Mouse (Mus musculus): ENCODE data around the gene Il4i1. TPM values are rescaled to one million over a fixed set of nuclear protein-coding genes. Genes with fewer than 3 reads are reported as not detected.
"Not testable (repeated sequence)": the region's sequence is repeated elsewhere in the genome, so short reads cannot be mapped to it uniquely, and the experiment has no call there.

The Il4i1 gene
- polyA plus RNA-seq, 1 experiment from 2014 or later, result 0.51 TPM

DNA sequence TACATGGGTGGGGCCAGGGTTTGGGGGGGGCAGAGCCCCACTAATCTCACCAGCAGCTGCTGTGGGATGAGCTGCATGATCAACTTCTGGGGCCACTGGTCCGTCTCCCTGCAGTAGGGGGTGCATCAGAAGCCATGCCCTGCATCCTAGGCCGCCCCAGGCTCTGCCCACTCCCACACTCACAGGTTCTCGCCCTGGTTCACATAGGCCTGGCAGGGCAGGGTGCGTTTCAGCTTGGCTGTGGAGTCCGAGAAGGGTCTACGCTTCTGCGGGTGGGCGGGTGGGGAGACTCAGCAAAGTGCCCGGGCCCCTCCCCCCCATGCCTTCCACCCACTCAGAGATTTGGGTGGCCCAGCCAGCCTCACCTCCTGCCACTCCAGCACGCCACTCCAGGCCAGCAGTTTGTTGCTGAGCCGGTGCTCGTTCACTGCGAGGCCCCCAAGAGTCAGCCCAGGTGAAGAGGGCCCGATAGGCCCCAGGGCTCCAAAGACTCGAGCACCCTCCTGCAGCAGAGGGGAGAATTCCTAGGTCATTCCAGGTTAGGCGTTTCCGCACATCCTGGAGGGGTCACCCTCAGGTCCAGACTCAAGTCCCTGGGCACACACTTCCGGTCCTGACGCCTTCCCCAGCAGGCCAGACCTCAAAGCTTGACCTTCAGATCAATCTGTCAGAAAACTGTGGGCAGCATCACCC is 51.0 kb downstream of the Il4i1 start:
- WGBS, result 61% methylated on average over 19 of the region's 19 CpGs
- H3K4me1 ChIP-seq, result peaks cover 60% of the 10 kb centered on the region

DNA sequence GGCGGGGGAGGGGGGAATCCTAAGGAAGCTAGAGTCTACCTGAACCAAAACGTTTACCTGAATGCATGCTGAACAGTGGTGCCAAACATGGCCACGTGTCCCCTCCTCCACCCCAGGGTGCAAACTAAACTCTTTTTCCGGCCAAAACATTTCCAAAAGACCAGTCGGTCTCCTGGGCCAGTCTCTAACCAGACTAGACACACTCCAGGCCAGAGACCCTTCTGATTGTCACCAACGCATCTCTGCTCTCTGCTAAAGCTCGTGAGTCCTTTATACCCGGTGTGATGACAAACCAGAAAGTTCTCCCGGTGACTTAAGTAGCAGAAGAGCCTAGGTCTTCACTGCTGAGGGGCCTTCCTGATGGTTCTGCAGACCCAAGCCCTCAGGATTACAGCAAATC is 51.6 kb downstream of the Il4i1 start:
- Histone ChIP-seq H3K4me1 (peaks cover 66% of the 10 kb centered on the region), H3K36me3 (peaks cover 28% of the 10 kb centered on the region), H3K27me3 (replicated peaks) (no peaks in the 10 kb centered on the region), H3K9ac (peak overlapping the region; percentile 98), H3K27ac (replicated peaks) (peak overlapping the region; percentile 99; the same call in 1 of the 2 replicates), H3K4me3 (peak overlapping the region; percentile 81), H3K9me3 (no peaks in the 10 kb centered on the region), H3K4me2 (peak overlapping the region; percentile 92)
- WGBS, result 45% methylated on average over 9 of the region's 9 CpGs
- ATAC-seq (ENCODE audit: extremely low read depth, insufficient number of reproducible peaks, low FRiP score, low TSS enrichment), result no peak

More for the DNA sequence above, 51.0 kb downstream of the Il4i1 start:
- peak overlapping the region; percentile 98 for H3K9ac ChIP-seq
- H3K9me3 ChIP-seq, result no peaks in the 10 kb centered on the region
- H3K27ac ChIP-seq (replicated peaks), result peak overlapping the region; percentile 77
- ATAC-seq (ENCODE audit: extremely low read depth, insufficient number of reproducible peaks, low FRiP score, low TSS enrichment), result no peak
- H3K36me3 ChIP-seq, result peaks cover 35% of the 10 kb centered on the region
- H3K4me2 ChIP-seq, result peak overlapping the region; percentile 92
- H3K27me3 ChIP-seq (replicated peaks), result no peaks in the 10 kb centered on the region
- H3K4me3 ChIP-seq, result peak overlapping the region; percentile 81

DNA sequence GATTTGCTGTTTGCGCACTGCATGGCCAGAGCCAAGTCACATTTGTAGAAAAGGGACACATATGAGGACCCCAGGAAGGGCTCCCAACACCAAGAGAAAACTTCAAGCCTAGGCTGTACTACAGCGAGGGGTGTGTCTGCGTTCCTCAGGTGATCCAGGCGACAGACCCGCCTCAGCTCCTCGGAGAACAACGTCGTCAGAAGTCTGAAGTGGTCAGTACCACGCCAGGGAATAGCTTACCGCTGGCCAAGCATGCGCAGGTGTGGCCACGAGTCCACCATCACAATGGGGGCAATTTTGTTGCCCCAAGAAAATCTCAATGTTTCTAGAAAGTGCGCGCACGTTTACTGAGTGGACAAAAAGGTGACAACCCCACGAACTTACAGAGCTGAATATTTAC is 52.3 kb downstream of the Il4i1 start:
- Histone ChIP-seq H3K27me3 (replicated peaks) (no peaks in the 10 kb centered on the region), H3K36me3 (peaks cover 22% of the 10 kb centered on the region), H3K27ac (replicated peaks) (peak overlapping the region; percentile 99), H3K4me1 (peaks cover 73% of the 10 kb centered on the region), H3K9me3 (no peaks in the 10 kb centered on the region), H3K9ac (peak overlapping the region; percentile 98), H3K4me3 (peak overlapping the region; percentile 81), H3K4me2 (peak overlapping the region; percentile 92)
- no peak for ATAC-seq (ENCODE audit: extremely low read depth, insufficient number of reproducible peaks, low FRiP score, low TSS enrichment)
- 6% methylated on average over 16 of the region's 16 CpGs for WGBS

DNA sequence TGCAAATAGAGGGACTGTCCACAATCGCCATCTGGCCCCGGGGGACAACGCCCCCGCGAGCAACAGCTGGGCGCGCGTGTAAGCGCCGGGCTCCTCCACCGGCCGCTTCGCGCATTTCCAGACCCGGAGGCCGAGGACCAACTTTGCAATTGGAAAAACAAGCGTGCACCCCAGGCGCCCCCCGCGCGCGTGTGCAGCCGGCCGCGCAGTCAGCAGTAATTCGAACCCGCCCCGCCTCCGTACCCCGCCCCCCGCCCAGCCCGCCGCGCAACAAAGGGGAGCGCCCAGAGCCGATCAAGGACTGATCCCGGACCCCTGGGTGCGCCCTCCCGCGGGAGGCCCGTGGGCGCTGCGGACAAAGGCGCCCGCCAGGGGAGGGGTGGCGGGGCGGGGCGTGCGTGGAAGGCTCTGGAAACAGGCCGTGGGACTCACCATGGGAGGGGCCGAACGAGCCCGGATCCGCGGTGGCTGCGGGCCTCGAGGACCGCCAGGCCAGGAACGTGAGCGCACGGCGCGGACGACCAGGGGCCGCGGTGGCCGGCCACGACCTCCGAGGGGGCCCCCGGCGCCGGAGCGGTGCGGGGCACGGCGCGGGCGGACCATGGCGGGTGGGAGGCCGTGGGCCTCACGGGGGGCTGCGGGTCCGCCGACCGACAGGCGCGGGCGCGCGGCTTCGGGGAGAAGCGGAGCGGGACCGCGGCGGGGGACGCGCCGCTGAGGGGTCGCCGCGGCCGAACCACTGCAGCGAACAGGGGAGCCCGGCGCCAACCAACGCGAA is 52.9 kb downstream of the Il4i1 start:
- under 1% methylated on average over 85 of the region's 108 CpGs for WGBS
- H3K9me3 ChIP-seq, result no peaks in the 10 kb centered on the region
- H3K4me3 ChIP-seq, result peak overlapping the region; percentile 81
- no peaks in the 10 kb centered on the region for H3K27me3 ChIP-seq (replicated peaks)
- H3K9ac ChIP-seq, result peak overlapping the region; percentile 98
- H3K27ac ChIP-seq (replicated peaks), result peak overlapping the region; percentile 99
- peaks cover 15% of the 10 kb centered on the region for H3K36me3 ChIP-seq
- ATAC-seq (ENCODE audit: extremely low read depth, insufficient number of reproducible peaks, low FRiP score, low TSS enrichment), result peak; percentile 48
- peaks cover 73% of the 10 kb centered on the region for H3K4me1 ChIP-seq
- H3K4me2 ChIP-seq, result peak overlapping the region; percentile 92

DNA sequence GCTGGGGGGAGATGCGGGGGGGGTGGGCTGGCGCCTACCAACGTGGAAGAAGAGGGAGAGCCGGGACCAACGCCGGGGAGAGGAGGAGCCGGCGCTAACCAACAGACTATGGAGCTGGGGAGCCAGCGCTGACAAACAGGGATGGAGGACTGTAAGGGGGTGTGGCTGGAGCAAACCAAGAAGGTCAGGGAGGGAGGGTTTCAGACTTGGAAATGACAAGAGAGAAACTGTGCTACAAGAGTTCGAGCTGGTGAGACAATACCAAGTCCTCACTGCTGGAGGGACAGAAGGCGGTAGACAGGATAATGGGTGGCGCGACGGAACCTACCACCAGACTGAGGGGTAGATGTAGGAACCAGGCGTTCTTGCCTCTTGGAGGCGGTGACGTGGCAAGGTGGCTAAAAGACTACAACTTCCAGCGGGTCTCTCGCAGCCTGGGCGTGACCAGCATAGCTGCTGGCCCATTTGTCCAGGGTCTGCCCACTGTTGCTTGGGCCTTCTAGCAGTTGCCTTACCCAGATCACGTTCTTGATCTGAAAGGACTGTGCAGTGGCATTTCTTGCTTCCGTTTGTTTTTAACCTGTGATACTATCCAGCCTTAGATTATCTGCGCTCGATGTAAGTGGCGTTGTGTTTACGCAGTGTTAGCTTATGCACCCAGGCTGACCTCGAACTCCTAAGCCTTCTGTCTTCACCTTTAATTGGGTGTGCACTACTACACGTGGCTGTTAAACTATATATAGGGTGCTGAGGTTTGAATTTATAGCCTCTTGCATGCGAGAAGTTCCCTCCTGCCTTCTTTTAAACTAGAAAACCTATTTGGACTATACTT is 53.7 kb downstream of the Il4i1 start, which contains the start of gene Ptov1:
Ptov1 (minus strand) TSS at position 92 of the 832 bp plus-strand sequence.
- 5% methylated on average over 29 of the region's 29 CpGs for WGBS
- ATAC-seq (ENCODE audit: extremely low read depth, insufficient number of reproducible peaks, low FRiP score, low TSS enrichment), result peak; percentile 82
- Histone ChIP-seq H3K9me3 (no peaks in the 10 kb centered on the region), H3K9ac (peak within 1 kb of the TSS; percentile 98), H3K4me1 (peaks cover 66% of the 10 kb centered on the region), H3K27ac (replicated peaks) (peak within 1 kb of the TSS; percentile 99), H3K27me3 (replicated peaks) (no peaks in the 10 kb centered on the region), H3K4me2 (peak within 1 kb of the TSS; percentile 92), H3K36me3 (peaks cover 7% of the 10 kb centered on the region), H3K4me3 (peak within 1 kb of the TSS; percentile 81)

DNA sequence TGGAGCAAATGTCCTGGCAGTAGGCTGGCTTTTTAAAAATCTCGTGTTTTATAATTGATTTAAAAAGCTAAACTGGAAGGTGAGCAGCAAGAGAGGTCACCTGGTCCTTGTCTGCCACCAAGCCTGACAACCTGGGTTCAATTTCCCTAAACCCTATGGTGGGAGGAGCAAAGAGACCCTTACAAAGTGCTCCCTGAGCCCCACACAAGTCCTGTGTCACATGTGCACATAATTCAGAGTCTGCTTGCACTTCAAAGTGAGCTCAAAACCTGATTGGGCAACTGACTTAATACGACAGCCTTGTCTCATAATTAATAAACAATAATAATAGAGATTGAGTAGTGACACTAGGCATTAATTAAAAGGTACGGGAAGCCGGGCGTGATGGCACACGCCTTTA is 54.4 kb downstream of the Il4i1 start:
- Histone ChIP-seq H3K36me3 (peaks cover 3% of the 10 kb centered on the region; the same call in 1 of the 2 replicates), H3K9me3 (no peaks in the 10 kb centered on the region), H3K4me2 (peak overlapping the region; percentile 92), H3K27ac (replicated peaks) (peak overlapping the region; percentile 99), H3K27me3 (replicated peaks) (no peaks in the 10 kb centered on the region), H3K4me1 (peaks cover 61% of the 10 kb centered on the region), H3K9ac (peak overlapping the region; percentile 98), H3K4me3 (peak overlapping the region; percentile 81)
- no peak for ATAC-seq (ENCODE audit: extremely low read depth, insufficient number of reproducible peaks, low FRiP score, low TSS enrichment)
- WGBS, result 82% methylated on average over 6 of the region's 6 CpGs

DNA sequence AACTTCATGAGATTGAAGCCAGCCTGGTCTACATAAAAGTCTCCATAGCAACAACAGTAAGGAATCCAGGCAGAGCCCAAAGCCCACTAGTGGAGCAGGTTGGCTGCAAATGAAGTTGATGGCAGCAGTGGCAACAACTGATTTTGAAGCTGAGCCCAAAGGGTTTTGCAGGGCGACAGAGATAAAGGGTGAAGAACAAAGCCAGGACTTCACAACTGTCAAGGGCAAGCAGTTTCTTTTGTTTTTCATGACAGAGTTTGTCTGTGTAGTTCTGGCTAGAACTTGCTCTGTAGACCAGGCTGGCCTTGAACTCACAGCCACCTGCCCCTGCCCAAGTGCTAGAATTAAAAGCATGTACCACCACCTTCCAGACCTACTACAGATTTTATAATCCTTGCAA is 55.0 kb downstream of the Il4i1 start:
- no peak overlapping the region for H3K9ac ChIP-seq
- H3K4me3 ChIP-seq, result no peak overlapping the region
- no peaks in the 10 kb centered on the region for H3K27me3 ChIP-seq (replicated peaks)
- no peaks in the 10 kb centered on the region for H3K9me3 ChIP-seq
- 0 out of 2 replicates have a peak overlapping the region, but pooled peaks have one; percentile 3 for H3K27ac ChIP-seq (replicated peaks)
- ATAC-seq (ENCODE audit: extremely low read depth, insufficient number of reproducible peaks, low FRiP score, low TSS enrichment), result no peak
- H3K4me1 ChIP-seq, result peaks cover 55% of the 10 kb centered on the region
- 73% methylated on average over 1 of the region's 1 CpGs for WGBS
- no peak overlapping the region for H3K4me2 ChIP-seq
- H3K36me3 ChIP-seq, result peaks cover 8% of the 10 kb centered on the region

DNA sequence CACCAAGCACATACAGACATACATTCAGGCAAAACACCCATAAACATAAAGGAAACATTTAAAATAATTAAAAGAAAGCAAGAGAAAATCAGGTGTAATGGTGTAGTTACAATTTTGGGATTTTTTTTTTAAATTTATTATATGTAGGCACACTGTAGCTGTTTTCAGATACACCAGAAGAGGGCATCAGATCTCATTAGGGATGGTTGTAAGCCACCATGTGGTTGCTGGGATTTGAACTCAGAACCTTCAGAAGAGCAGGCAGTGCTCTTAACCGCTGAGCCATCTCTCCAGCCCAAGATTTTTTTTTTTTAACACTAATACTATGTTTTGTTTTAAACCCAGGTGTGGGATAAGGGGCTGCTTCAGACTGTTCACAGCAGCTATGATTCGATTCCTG is 55.6 kb downstream of the Il4i1 start:
- not testable (repeated sequence) for H3K27ac ChIP-seq (replicated peaks); H3K4me2 ChIP-seq; H3K27me3 ChIP-seq (replicated peaks); H3K9me3 ChIP-seq; ATAC-seq (ENCODE audit: extremely low read depth, insufficient number of reproducible peaks, low FRiP score, low TSS enrichment); H3K9ac ChIP-seq; H3K4me3 ChIP-seq
- Histone ChIP-seq H3K36me3 (peaks cover 14% of the 10 kb centered on the region), H3K4me1 (peaks cover 49% of the 10 kb centered on the region)
- WGBS, result 86% methylated on average over 2 of the region's 2 CpGs

DNA sequence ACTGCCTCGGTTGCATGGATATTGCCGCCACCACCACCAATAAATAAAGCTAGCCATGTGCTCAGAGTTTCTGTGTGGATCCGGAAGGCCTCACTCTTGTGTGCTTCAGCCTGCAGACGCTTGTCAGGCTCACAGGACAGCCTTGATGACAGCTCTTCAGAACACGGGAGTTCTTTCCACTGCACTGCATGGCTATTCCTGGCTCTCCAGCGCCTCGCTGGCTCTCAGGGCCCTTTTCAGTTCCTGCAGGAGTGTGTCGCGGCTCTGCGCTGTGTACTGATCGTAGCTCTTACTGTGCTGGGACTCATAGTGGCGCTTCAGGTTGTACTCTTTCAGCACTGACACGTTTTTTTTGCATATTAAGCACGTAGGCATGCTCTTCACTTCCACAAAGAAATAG is 61.6 kb downstream of the Il4i1 start:
- H3K36me3 ChIP-seq, result peaks cover 75% of the 10 kb centered on the region
- H3K4me1 ChIP-seq, result peaks cover 34% of the 10 kb centered on the region
- no peaks in the 10 kb centered on the region for H3K27me3 ChIP-seq (replicated peaks)
- H3K27ac ChIP-seq (replicated peaks), result peak overlapping the region; percentile 90
- WGBS, result 48% methylated on average over 14 of the region's 14 CpGs
- H3K9ac ChIP-seq, result 0 out of 2 replicates have a peak overlapping the region, but pooled peaks have one; percentile 61
- no peak overlapping the region for H3K4me3 ChIP-seq
- no peaks in the 10 kb centered on the region for H3K9me3 ChIP-seq
- peak; percentile 44; the same call in 1 of the 2 replicates for ATAC-seq (ENCODE audit: extremely low read depth, insufficient number of reproducible peaks, low FRiP score, low TSS enrichment)
- H3K4me2 ChIP-seq, result peak overlapping the region; percentile 3

DNA sequence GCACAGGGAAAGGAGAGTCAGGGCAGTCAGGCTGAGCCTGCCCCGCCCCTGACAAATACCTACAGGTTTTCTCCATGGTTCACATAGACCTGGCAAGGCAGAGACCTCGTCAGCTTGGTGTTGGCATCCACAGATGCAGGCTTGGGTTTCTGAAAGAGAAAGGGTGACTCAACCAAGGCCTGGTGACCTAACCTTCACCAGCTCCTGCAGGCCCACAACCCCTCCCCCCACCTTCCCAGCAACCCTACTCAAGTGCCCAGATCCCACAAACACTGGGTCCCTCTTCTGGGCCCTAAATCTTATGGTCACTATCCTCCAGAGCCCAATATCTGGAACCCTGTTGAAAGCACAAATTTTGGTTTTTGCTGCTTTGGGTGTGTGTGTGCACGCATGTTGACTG is 66.8 kb downstream of the Il4i1 start:
- WGBS, result 92% methylated on average over 3 of the region's 3 CpGs

DNA sequence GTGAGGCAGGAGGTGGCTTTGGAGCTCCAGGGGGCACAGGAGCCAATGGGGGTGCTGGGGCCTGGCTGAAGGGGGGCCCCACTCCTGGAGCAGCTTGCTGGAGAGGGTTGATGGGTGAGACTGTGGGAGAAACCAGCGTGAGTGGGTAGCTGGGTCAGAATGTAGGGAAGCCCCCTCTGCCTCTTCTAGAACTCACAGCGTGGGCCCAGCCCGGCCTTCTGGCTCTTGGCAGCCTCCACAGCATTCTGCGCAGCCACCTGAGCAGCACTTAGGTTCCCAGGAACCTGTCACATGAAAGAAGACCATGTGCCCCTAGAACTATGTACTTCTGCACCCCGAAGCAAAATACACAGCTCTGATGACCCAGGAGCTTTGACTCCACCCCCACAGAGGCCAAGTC is 68.5 kb downstream of the Il4i1 start:
- no peak overlapping the region for H3K27ac ChIP-seq (replicated peaks)
- H3K4me3 ChIP-seq, result no peak overlapping the region
- no peaks in the 10 kb centered on the region for H3K27me3 ChIP-seq (replicated peaks)
- no peaks in the 10 kb centered on the region for H3K9me3 ChIP-seq
- WGBS, result over 99% methylated on average over 5 of the region's 5 CpGs
- no peak overlapping the region for H3K4me2 ChIP-seq
- H3K36me3 ChIP-seq, result peaks cover 92% of the 10 kb centered on the region
- no peak overlapping the region for H3K9ac ChIP-seq
- no peak for ATAC-seq (ENCODE audit: extremely low read depth, insufficient number of reproducible peaks, low FRiP score, low TSS enrichment)
- peaks cover 25% of the 10 kb centered on the region for H3K4me1 ChIP-seq

More for the DNA sequence above, 66.8 kb downstream of the Il4i1 start:
- Histone ChIP-seq H3K4me2 (no peak overlapping the region), H3K27me3 (replicated peaks) (no peaks in the 10 kb centered on the region), H3K9ac (no peak overlapping the region), H3K4me3 (no peak overlapping the region), H3K4me1 (peaks cover 23% of the 10 kb centered on the region), H3K36me3 (peaks cover 94% of the 10 kb centered on the region), H3K9me3 (no peaks in the 10 kb centered on the region), H3K27ac (replicated peaks) (no peak overlapping the region)
- no peak for ATAC-seq (ENCODE audit: extremely low read depth, insufficient number of reproducible peaks, low FRiP score, low TSS enrichment)

All from heart, embryonic 13.5 days (tissue).